Mouse (Mus musculus) layer of hippocampus, postnatal 25 days (tissue): ENCODE results near the gene Polr3h. TPM values are rescaled to one million over a fixed set of nuclear protein-coding genes. Genes with fewer than 3 reads are reported as not detected.

Experiments
- DNase-seq, 2 experiments: peaks; one replicate each; pipeline ENCODE4 v3.0.0; 2022; ENCODE audit warnings: mixed read lengths in 2 of 2, low spot score in 1 of 2; ENCODE audit errors: extremely low spot score in 1 of 2
- total RNA-seq, 2 experiments: library from RNA; stranded (reverse); gene quantifications; 2 replicates each; pipeline ENCODE4 v1.2.3; 2021

Gene Polr3h
- total RNA-seq, 2 experiments from 2014 or later, result 48.0 to 52.8 TPM

DNA sequence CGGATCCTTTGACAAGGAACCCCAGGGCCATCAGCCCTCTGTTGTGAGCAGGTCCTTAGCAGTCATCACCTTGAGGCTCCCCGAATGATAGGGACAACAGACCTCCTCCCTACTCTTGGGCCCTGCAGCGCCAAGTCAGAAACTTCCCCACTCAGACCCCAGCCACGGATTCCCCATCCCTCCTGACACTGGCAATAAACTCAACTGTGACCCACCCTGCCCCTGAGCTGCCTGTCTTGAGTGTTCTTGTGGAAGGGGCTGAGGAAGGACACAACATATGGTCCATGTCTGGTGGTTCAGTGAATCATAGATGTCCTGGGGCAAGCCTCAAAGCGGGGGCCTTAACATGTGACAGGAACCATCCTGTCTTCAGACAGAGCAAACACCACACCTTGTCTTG is 24.7 kb upstream of the Polr3h start:
- DNase-seq, result no peak

DNA sequence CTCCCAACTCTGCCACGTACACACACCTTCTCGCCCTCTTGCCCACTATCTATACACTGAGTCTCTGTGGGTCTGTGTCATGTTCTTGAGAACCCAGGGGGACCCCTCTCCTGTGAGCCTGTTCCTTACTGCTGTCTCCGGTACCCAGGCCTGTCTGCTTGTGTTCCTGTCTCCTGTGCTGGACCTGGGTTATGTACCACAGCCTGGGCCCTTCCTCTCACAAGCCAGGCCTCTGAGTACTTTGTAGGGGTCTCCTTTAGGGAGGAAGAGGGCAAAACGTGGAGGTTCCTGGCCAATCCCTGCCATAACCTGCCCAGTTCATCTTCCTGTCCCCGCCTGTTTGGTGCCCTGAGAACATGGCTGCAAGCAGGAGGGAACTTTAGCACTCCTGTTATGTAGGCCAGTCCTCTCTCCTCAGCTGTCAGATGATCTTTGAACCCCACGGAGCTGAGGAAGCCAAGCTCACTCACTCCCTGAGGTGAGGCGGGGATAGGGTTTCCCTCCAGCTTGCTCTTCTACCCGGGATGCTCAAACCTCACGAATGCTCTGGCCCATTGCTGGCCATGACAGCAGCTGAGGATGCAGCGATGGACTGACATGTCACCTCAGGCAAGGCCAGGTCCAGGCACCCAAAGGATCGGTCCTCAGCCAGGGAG is 23.6 kb upstream of the Polr3h start:
- DNase-seq, result no peak

DNA sequence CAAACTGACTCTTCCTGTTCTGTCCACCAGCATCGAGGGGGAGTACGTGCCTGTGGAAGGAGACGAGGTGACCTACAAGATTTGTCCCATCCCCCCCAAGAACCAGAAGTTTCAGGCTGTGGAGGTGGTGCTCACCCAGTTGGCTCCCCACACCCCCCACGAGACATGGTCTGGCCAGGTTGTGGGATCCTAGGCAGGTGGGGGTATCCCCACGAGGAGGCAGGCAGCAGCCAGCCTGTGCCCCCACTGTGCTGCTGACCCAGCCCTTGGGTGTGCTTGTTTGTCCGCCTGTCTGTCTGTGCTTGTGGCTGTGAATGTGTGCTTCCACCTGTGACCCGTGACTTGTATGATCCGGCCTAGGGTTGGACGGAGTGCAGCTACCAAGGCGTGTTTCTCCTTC is 23.0 kb upstream of the Polr3h start:
- DNase-seq, result no peak

DNA sequence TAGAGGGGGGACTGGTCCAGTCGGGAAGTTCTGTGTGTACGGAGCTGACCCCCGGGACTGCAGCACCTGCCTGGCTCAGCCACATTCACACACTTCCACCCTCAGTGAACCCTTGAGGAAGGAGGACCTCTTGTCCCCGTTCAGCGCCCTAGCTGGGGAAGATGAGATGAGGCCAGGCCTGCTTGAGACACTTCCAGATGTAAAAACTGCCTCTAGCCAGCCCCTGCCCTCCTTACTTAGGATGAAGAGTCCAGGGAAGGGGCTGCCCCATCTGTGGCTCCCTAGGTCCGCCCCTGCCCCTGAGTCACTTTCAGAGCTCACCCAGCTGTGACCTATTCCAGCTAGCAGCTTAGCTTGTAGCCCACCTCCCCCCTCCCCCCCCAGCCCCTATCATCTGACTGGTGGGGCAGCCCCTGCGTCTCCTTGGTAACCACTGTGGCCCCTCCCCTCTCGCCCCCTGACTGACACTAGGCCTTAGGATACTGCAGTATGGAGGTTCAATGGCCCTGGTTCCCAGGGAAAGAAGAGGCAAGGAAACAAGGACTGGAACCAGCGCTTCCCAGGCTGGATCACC is 17.2 kb upstream of the Polr3h start:
- DNase-seq, result no peak

DNA sequence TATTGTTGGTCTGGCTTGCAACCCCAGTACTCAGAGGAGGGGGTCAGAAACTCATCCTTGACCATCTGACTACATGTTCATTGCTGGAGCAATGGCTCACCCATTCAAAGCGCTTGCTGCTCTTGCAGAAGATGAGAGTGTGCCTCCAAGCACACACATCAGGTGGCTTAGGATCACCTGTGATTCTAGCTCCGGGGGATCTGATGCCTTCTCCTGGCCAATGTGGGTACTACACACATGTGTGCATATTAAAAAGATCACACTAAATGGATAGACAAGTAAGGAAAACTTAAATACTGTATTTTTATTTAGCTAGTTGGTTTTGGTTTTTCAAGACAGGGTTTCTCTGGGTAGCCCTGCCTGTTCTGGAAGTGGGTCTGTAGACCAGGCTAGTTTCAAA is 15.0 kb upstream of the Polr3h start:
- DNase-seq, result no peak

DNA sequence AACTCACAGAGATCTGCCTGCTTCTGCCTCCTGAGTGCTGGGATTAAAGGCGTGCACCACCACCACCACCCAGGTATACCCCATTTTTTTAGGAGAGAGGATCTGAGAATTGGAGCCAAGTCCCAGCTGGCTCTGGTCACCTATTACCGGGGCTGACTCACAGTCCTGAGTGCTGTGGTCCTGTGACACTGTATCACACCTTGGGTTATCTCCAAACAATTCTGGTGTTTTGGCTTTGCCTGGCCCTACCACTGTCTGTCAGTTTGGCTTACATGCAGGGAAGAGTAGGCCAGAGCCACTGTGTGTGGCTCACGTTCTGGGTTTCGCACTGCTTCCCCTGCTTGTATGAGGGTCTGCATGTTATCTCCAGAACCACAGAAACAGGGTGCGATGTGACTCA is 14.2 kb upstream of the Polr3h start:
- no peak for DNase-seq

DNA sequence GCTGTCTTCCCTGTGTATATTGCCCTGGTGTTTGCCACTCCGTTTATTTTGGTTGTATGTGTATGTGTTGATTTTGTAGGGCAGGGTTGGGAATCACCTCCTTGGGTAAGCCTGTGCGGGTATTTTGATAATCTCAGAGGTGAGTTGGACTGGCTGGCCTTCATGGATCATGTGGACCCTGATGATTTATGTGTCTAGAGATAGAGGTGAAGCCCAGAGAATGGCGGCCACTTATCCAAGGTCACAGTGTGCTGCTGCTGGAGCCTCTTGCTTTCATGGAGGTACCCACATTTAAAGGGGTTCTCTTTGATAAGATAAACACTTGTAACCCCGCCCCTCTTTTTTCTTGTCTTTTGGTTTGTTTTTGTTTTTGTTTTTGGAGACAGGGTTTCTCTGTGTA is 13.7 kb upstream of the Polr3h start:
- no peak for DNase-seq

DNA sequence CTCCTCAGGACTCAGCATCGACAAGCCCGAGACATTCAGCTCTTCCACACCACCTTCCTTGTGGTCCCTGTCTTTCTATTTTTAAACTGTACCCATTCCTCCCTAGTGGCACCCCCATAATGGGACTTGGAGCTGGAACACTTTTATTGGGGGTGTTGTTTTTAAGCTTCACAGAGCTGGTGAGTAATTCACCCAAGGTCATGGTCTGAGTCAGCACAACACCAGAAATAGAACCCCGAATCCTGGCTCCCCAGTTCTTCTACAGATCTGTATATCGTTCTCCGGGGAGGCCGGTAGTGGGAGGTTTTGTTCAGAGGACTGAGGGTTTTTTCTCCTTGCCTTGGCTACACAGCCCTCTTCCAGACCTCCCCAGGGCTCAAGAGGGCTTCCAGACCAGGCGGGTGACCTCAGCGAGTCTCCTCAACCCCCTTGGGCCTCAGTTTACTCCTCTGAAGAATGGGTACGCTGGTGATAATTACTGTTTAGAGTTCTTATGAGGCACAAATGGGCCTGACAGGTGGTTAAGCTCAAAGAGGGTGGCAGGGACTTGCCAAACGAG is 13.2 kb upstream of the Polr3h start:
- DNase-seq, result no peak

DNA sequence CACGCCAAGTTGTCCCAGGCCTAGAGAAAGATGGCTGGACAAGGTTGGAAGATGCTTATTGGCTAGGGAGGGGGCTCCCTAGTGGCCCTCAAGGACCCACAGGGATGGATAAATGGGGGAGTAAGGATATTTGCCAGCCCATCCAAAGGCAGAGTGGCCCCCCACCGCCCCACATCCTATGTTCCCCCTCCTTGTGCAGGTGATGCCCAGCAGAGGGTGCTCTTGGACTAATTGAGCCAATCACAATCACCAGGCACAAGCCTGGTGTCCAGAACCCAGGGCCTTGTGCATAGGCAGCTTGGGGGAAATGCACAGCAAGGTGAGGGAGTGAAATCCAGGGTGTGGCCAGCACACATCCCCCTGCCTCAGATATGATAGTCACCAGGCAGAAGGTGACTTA is 12.2 kb upstream of the Polr3h start:
- peak in 1 of 2 experiments; percentile 67 for DNase-seq

DNA sequence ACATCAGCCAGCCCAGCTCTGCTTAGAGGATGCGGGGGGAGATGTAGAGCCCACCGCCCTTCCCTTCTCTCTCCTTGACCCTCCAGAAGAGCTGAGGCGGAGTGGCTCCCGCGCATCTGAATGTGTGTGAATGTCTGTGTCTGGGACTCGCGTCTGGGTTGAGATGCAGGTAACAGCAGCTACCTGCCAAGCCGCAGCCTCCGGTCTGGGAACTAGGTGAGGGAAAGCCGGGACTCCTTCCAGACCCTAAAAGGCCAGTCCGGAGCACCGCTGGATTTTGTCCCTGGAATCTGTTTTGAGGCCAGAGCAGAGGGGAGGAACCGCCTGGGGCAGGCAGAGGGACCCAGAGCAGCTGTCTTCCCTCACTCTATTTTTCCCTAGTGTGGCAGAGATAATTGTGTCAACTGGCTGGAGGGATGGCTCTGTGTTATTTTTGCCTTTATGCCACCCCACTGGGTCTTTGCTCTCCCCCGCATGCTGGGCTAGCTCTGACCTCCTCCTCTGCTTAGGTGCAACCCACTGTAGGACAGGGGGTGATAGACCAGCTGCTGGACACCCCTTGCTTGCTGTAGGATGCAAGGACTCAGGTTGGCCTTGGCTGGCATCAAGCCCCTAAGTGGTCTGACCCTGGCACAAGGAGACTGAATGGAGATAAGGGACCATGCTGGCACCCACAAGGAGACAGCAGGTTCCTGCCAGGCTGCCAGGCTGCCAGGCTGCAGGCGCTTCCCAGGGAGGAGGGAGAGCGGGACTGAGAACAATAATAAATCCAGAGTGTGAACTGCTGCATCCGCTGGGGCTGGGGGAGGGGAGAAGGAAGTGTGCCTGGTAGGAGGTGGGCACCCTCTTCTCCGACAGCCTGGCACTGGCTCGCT is 11.3 kb upstream of the Polr3h start:
- DNase-seq, result peak in 1 of 2 experiments; percentile 59

DNA sequence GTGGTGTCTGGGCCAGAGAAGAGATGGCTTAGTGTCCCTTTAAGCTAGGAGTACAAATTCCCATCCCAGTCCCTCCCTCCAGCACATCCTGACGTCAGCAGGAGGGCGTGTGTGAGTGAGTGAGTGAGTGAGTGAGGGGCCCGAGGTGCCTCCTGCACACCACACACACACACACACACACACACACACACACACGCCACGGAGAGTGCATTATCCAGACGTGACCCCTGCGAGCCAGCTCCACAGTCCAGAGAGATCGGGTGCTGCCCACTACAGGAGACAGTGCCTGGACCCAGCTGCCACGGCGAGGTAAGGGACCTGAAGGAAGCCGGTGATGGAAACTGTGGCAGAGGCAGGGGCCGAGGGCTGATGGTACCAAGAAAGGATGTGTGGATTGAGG is 10.6 kb upstream of the Polr3h start, which contains the start of gene Csdc2:
Gene Csdc2, plus strand, starts transcription at position 81 of the 400 bp plus-strand sequence.
- DNase-seq, result peak in 1 of 2 experiments; percentile 49

DNA sequence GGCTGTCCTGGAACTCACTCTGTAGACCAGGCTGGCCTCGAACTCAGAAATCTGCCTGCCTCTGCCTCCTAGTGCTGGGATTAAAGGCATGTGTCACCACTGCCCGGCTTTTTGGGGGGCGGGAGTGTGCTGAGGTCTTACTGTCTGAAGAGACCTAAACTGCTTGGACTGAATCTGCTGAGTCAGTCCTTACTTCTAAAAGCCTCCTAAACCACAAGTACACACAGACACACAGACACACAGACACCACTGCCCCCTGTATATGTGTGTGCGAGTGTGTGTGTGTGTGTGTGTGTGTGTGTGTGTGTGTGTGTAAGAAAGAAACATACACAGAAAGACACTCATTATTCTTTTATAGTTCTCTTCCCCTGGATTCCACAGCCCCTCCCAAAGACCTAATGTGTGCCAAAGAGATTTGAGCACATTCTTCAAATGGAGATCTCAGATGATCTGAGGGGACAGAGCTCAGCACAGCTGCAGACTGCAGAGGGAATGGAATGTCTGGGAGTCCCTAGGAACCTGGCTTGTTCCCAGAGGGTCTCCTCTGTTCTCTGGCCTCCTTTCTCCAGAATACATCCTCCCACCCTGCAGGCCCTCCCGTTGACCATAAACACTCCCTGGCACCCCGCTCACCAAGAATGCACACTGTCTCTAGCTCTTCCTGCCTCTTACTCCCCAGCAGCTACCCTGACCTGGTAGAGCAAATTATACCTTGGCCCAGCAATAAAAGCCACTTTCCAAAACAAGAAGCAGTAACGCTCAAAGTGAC is 10.0 kb upstream of the Polr3h start:
- DNase-seq, result no peak

DNA sequence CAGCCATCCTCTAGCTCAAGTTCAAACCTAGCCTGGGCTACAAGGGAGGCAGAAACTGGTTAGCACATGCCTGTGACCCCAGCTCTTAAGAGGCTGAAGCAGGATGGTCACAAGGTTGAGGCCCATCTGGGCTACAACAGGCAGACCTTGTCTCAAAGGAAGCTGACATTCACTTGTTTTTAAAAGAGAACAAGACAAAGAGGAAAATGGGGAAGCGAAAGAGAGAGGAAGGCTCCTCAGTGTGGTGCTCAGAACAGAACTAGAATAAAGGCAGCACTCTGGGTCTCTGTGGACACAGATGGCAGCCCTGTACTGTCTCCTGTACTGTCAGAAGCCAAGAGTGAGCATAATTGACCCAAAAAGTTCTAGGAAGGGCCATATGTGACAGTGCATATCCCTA is 7.9 kb upstream of the Polr3h start:
- no peak for DNase-seq

DNA sequence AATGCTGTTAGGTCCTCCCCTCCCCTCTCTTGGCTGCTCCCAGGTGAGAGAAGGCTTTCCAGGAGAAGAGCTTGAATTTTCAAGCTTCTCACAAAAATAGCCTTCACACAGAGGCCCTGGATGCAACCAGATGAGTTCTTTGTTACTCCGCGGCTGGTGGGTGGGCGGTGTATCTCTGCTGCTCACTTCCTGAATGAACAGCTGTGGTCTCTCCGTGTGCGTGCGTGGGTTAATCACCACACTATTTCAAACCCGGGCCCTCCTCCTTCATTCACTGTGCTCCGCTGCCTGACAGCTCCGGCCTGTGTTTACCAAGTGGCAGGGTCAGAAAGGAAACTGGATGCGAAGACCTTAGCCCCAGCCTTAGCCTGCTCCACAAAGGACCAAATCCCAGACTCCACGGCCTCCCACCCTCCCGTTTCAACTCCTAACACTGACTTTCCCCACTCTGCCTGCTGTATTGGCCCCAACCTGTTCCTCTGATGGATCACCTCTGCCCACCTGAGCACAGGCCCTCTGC is 7.0 kb upstream of the Polr3h start:
- peak in 1 of 2 experiments; percentile 45 for DNase-seq

DNA sequence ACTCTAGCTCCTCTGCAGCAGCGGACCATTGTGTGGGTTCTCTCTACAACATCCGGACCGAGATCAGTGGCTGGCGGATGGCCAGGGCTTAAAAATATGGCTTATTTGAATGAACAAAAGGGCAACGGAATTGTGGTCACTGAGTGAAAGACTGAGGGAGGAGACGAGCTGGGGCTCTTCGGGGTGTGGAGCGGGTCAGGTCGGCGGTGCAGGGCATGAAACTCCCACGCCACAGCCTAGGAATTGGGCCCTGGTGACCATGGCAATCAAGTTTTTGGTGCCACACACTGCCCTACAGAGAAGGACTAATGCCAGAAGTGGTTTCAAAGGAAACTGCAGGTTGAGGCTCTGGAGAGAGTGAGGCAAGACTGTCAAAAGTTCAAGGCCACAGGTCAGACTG is 2.2 kb upstream of the Polr3h start:
- DNase-seq, result no peak

DNA sequence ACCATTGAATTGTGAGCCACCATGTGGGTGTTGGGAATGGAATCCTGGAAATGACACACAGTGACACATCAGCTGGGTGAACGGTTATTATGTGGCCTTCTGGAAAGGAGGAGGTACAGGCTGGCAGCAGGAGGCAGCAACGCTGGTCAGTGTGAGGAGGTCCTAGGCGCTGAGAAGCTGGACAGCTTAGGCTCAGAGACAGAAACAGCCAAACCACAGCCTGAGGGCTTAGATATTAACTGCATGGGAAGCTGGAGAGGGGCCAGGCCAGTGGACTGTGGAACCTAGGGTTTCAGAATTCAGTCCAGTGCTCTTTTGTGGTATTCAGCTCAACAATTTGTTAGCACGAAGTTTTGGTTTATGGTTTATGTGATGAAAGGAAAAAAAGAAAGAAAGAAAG is 1.7 kb upstream of the Polr3h start:
- DNase-seq, result no peak

DNA sequence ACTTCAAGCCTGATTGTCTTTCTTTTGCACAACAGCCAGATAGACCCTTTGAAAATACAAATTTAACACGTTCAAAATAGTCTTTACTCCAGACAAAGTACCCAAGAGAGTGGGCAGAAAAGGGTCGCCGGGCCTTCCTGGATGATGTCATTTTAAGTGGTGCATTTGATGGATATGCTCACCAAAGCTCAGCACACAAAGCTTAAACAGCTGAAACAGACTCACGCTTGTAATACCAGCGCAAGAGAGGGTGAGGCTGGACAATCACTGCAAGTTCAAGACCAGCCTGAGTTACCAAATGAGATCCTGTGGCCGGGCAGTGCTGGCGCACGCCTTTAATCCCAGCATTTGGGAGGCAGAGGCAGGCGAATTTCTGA is 394 bp upstream of the Polr3h start:
- DNase-seq, result no peak

DNA sequence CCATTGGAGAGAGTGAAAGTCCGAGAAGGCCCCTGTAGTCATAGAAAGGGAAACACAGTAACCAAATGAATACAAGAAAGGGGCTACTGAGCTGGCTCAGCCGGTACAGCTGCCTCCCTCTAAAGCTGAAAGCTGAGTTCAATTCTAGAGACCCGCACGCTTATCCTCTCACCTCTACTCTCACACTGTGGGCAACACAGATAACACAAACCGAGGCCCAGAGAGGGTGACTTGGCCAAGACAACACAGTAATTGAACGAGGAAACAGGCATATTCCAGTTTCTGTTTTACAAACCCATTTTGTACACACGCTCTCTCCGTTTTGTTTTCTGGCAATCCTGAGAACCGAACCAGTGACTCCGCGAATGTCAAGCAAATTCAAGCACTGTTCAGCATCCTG is 1.1 kb downstream of the Polr3h start:
- no peak for DNase-seq

DNA sequence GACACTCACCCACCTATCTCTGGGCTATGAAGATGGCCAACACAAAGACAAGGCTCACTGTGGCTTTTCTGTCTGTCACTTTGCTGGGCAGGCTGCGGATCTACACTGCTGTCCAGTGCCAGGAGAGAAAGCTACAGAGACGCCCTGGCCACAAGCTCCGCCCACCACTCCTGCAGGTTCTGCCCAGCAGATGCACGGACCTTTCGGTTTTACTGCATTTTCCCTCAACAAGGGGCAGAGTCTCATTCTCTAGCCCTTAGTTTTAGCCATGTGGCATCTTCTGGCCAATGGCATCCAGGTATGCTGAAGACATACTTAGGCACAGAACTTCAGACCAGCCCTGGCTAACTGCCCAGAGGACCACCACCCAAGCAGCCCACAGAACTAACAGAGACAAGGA is 4.8 kb downstream of the Polr3h start:
- DNase-seq, result no peak

DNA sequence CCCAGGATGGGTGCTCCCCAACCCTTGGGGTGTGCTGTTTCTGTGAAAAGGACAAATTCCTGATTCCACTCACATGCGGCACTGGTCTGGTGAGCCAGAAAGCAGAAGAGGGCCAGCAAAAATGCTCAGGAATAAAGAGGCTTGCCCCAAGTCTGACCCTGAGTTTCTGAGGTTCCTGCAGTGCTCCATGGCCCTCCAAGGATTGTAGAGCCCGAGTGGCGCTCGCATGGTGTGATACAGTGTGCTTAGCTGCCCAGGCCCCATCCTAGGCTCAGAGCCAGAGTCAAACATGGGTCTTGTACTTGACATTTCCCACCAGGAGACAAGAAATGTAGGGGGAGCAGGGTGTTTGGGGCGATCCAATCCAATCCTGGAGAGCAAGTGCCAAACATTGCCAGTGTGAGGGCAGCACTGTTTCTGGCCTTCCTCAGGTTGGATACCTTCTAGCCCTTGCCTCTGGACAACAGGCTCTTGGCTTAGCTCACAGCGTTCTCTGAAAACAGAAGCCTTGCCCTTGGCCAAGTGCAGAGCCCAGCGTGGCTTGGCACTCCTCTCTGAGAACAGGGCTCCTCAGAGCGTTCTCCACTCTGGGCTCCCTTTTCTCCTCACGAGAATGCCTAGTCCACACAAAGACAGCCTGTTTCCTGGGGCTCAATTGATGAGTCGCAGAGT is 5.4 kb downstream of the Polr3h start:
- no peak for DNase-seq
